Mouse (Mus musculus) embryonic facial prominence, embryonic 10.5 days (tissue): ENCODE data around the gene Gm13287. TPM values are rescaled to one million over a fixed set of nuclear protein-coding genes. Genes with fewer than 3 reads are reported as not detected.
"Not testable (repeated sequence)": the region's sequence is repeated elsewhere in the genome, so short reads cannot be mapped to it uniquely, and the experiment has no call there.

ENCODE experiments used
- DNase-seq: peaks from one replicate; pipeline ENCODE4 v3.0.0-alpha.2; 2017; ENCODE audit warnings: low spot score
- H3K27ac ChIP-seq: fragments of 300-500 bp; sonication (generic); replicated peaks from 2 replicates; pipeline ENCODE4 v1.5.1; 2016; ENCODE audit warnings: mild to moderate bottlenecking
- H3K27me3 ChIP-seq: fragments of 300-500 bp; sonication (generic); replicated peaks from 2 replicates; pipeline ENCODE4 v1.6.1; 2016; ENCODE audit warnings: low read depth, mild to moderate bottlenecking; ENCODE audit not compliant: poor library complexity, severe bottlenecking
- H3K36me3 ChIP-seq: fragments of 300-500 bp; sonication (generic); replicated peaks from 2 replicates; pipeline ENCODE4 v1.6.1; 2016; ENCODE audit warnings: mild to moderate bottlenecking, moderate library complexity
- H3K4me1 ChIP-seq: fragments of 300-500 bp; sonication (generic); 2 replicates; pipeline ENCODE4 v1.6.1; 2016
- H3K4me3 ChIP-seq: fragments of 300-500 bp; sonication (generic); 2 replicates; pipeline ENCODE4 v1.5.1; 2016; ENCODE audit warnings: mild to moderate bottlenecking, moderate library complexity
- H3K9me3 ChIP-seq: fragments of 300-500 bp; sonication (generic); 2 replicates; pipeline ENCODE4 v1.6.1; 2016; ENCODE audit warnings: mild to moderate bottlenecking
- WGBS: fragments of 180-500 bp; shearing (Covaris S2); methylation state at CpG from one replicate; pipeline ENCODE4 v1.1.7; 2016; 5-methylcytosine and 5-hydroxymethylcytosine counted together
- polyA plus RNA-seq: library from polyadenylated mRNA; unstranded; fragments of >200 nt; fragmentation: Nextera tagmentation; extraction: Ambion mirVana; gene quantifications from 2 replicates; pipeline ENCODE4 v1.2.1, GENCODE M21; 2016

The Gm13287 gene
- not detected in 2 replicates for polyA plus RNA-seq

- not testable (repeated sequence) for H3K9me3 ChIP-seq, H3K36me3 ChIP-seq, H3K4me1 ChIP-seq, H3K27ac ChIP-seq, H3K4me3 ChIP-seq, DNase-seq
- WGBS, result no CpG with 5 or more reads among the region's 29 CpGs
- peaks cover 13% of the 10 kb centered on the region for H3K27me3 ChIP-seq
These were observed at the start of gene Gm13287 for GRCm38 (mm10) chr4:88802954-88803353. Gene Gm13287, plus strand, starts transcription at chr4:88803254.

GRCm38 (mm10) chr4:88754818-88755340 lies 48.2 kb upstream of the Gm13287 start, which contains the start of gene Gm13271:
Gene Gm13271, plus strand, starts transcription at chr4:88754868.
- not testable (repeated sequence) for H3K27me3 ChIP-seq, H3K4me3 ChIP-seq, H3K36me3 ChIP-seq, H3K27ac ChIP-seq, H3K9me3 ChIP-seq, DNase-seq, H3K4me1 ChIP-seq
- WGBS, result 73% methylated on average over 15 of the region's 15 CpGs

- DNase-seq, result peak; percentile 43
- WGBS, result 15% methylated on average over 29 of the region's 31 CpGs
- not testable (repeated sequence) for H3K27me3 ChIP-seq, H3K4me1 ChIP-seq, H3K36me3 ChIP-seq, H3K9me3 ChIP-seq
- peak overlapping the region; percentile 84 for H3K27ac ChIP-seq
- H3K4me3 ChIP-seq, result peak overlapping the region; percentile 61
These were observed 46.2 kb upstream of the Gm13287 start for GRCm38 (mm10) chr4:88756581-88757513.

GRCm38 (mm10) chr4:88757628-88758031 lies 45.4 kb upstream of the Gm13287 start:
- H3K36me3 ChIP-seq, H3K4me1 ChIP-seq, H3K9me3 ChIP-seq, H3K27me3 ChIP-seq: not testable (repeated sequence)
- Histone ChIP-seq H3K4me3 (peak overlapping the region; percentile 61), H3K27ac (peak overlapping the region; percentile 84)
- under 1% methylated on average over 21 of the region's 21 CpGs for WGBS
- peak; percentile 86 for DNase-seq

GRCm38 (mm10) chr4:88758751-88759150 lies 44.3 kb upstream of the Gm13287 start:
- H3K4me1 ChIP-seq, DNase-seq, H3K27me3 ChIP-seq, H3K9me3 ChIP-seq, H3K36me3 ChIP-seq, H3K27ac ChIP-seq, H3K4me3 ChIP-seq: not testable (repeated sequence)
- whole genome bisulfite sequencing, result 84% methylated on average over 9 of the region's 9 CpGs

GRCm38 (mm10) chr4:88759610-88760268 lies 43.3 kb upstream of the Gm13287 start, which contains the start of gene Gm13283:
Gene Gm13283, plus strand, starts transcription at chr4:88760119.
- not testable (repeated sequence) for H3K36me3 ChIP-seq, DNase-seq, H3K27me3 ChIP-seq, H3K4me1 ChIP-seq, H3K9me3 ChIP-seq
- peak within 1 kb of the TSS; percentile 67 for H3K27ac ChIP-seq
- 21% methylated on average over 12 of the region's 14 CpGs for WGBS
- peak within 1 kb of the TSS; percentile 50 for H3K4me3 ChIP-seq

- peak overlapping the region; percentile 67 for H3K27ac ChIP-seq
- H3K4me3 ChIP-seq, result peak overlapping the region; percentile 50
- peak; percentile 84 for DNase-seq
- not testable (repeated sequence) for H3K9me3 ChIP-seq, H3K4me1 ChIP-seq, H3K36me3 ChIP-seq, H3K27me3 ChIP-seq
- under 1% methylated on average over 24 of the region's 28 CpGs for WGBS
These were observed 42.6 kb upstream of the Gm13287 start for GRCm38 (mm10) chr4:88760431-88760830.

GRCm38 (mm10) chr4:88761776-88762175 lies 41.3 kb upstream of the Gm13287 start:
- DNase-seq, H3K27me3 ChIP-seq: not testable (repeated sequence)
- 67% methylated on average over 6 of the region's 8 CpGs for WGBS

GRCm38 (mm10) chr4:88762341-88762740 lies 40.7 kb upstream of the Gm13287 start:
- not testable (repeated sequence) for H3K4me3 ChIP-seq, H3K27me3 ChIP-seq, DNase-seq, H3K4me1 ChIP-seq, H3K27ac ChIP-seq, H3K36me3 ChIP-seq, H3K9me3 ChIP-seq
- WGBS, result 52% methylated on average over 9 of the region's 9 CpGs

More at GRCm38 (mm10) chr4:88761776-88762175, 41.3 kb upstream of the Gm13287 start:
- H3K4me1 ChIP-seq, H3K4me3 ChIP-seq, H3K27ac ChIP-seq, H3K9me3 ChIP-seq, H3K36me3 ChIP-seq: not testable (repeated sequence)

- not testable (repeated sequence) for H3K27ac ChIP-seq, H3K9me3 ChIP-seq, H3K36me3 ChIP-seq, H3K27me3 ChIP-seq, H3K4me1 ChIP-seq
- WGBS, result 3% methylated on average over 42 of the region's 42 CpGs
- peak; percentile 81 for DNase-seq
- H3K4me3 ChIP-seq, result peak overlapping the region; percentile 50
These were observed 39.6 kb upstream of the Gm13287 start for GRCm38 (mm10) chr4:88763384-88764018.

- not testable (repeated sequence) for H3K27me3 ChIP-seq, DNase-seq, H3K4me3 ChIP-seq, H3K4me1 ChIP-seq, H3K27ac ChIP-seq, H3K9me3 ChIP-seq, H3K36me3 ChIP-seq
- no CpG with 5 or more reads among the region's 32 CpGs for WGBS
These were observed 29.5 kb upstream of the Gm13287 start, which contains the start of gene Gm13290 for GRCm38 (mm10) chr4:88773534-88773933. Gene Gm13290, plus strand, starts transcription at chr4:88773834.

GRCm38 (mm10) chr4:88776622-88777021 lies 26.4 kb upstream of the Gm13287 start, which contains the start of gene Gm13289:
Gene Gm13289, plus strand, starts transcription at chr4:88776922.
- H3K4me3 ChIP-seq, H3K27me3 ChIP-seq, H3K9me3 ChIP-seq, H3K27ac ChIP-seq, H3K4me1 ChIP-seq, DNase-seq, H3K36me3 ChIP-seq: not testable (repeated sequence)
- no CpG with 5 or more reads among the region's 29 CpGs for WGBS
